Mouse (Mus musculus) MEL (cell line): ENCODE results near the gene Dnase2b. TPM values are rescaled to one million over a fixed set of nuclear protein-coding genes. Genes with fewer than 3 reads are reported as not detected.

Source experiments
- DNase-seq: peaks from one replicate; pipeline ENCODE4 v3.0.0; 2011; ENCODE audit warnings: low read depth, low spot score
- H3K27ac ChIP-seq: 2 replicates; pipeline ENCODE4 v1.5.1; 2012; ENCODE audit warnings: low read depth, mild to moderate bottlenecking, control low read depth, low read length, moderate library complexity; ENCODE audit not compliant: control insufficient read depth
- H3K27me3 ChIP-seq, 2 experiments: fragments of 150-350 bp in 1 of 2; sonication (generic) in 1 of 2; 2 replicates each; pipeline ENCODE4 v1.6.1; 2012; ENCODE audit warnings: low read length in 2 of 2, mild to moderate bottlenecking in 2 of 2, improper control_type of control experiment in 1 of 2, moderate library complexity in 1 of 2; ENCODE audit not compliant: insufficient read depth in 2 of 2, control insufficient read depth in 1 of 2
- H3K36me3 ChIP-seq, 2 experiments: 2 replicates each; pipeline ENCODE4 v1.6.1; 2012 to 2014; ENCODE audit warnings: low read length in 2 of 2, improper control_type of control experiment in 1 of 2, inconsistent platforms in 1 of 2, mild to moderate bottlenecking in 1 of 2; ENCODE audit not compliant: insufficient read depth in 2 of 2, control insufficient read depth in 1 of 2
- H3K4me1 ChIP-seq, 2 experiments: fragments of 150-350 bp in 1 of 2; sonication (generic) in 1 of 2; 2 replicates each; pipeline ENCODE4 v1.6.1; 2012; ENCODE audit warnings: low read length in 2 of 2, improper control_type of control experiment in 1 of 2, mild to moderate bottlenecking in 1 of 2; ENCODE audit not compliant: insufficient read depth in 2 of 2, control insufficient read depth in 1 of 2
- H3K4me3 ChIP-seq, 2 experiments: fragments of 150-350 bp in 1 of 2; sonication (generic) in 1 of 2; 2 replicates each; pipeline ENCODE4 v1.5.1; 2012; ENCODE audit warnings: low read depth in 2 of 2, low read length in 2 of 2, mild to moderate bottlenecking in 2 of 2, moderate library complexity in 2 of 2, control low read depth in 1 of 2, improper control_type of control experiment in 1 of 2; ENCODE audit not compliant: control insufficient read depth in 1 of 2, insufficient read depth in 1 of 2
- H3K79me2 ChIP-seq: 2 replicates; pipeline ENCODE4 v1.6.1; 2012; ENCODE audit warnings: mild to moderate bottlenecking, low read length, moderate library complexity; ENCODE audit not compliant: control insufficient read depth, poor library complexity, insufficient read depth
- H3K9ac ChIP-seq: 2 replicates; pipeline ENCODE4 v1.6.1; 2012; ENCODE audit warnings: low read depth, mild to moderate bottlenecking, control low read depth, low read length, moderate library complexity; ENCODE audit not compliant: control insufficient read depth, poor library complexity, severe bottlenecking
- H3K9me3 ChIP-seq: fragments of 150-350 bp; sonication (generic); replicated peaks from 2 replicates; pipeline ENCODE4 v1.6.1; 2012; ENCODE audit warnings: mild to moderate bottlenecking, low read length, improper control_type of control experiment, moderate library complexity; ENCODE audit not compliant: insufficient read depth
- BHLHE40 ChIP-seq: IDR thresholded peaks from 2 replicates; pipeline ENCODE4 v1.6.1; 2012; ENCODE audit warnings: low read depth, mild to moderate bottlenecking, inconsistent platforms, low read length, improper control_type of control experiment, borderline replicate concordance
- CHD1 ChIP-seq: IDR thresholded peaks from 2 replicates; pipeline ENCODE4 v1.6.1; 2012; ENCODE audit warnings: low read depth, mild to moderate bottlenecking, inconsistent platforms, low read length, improper control_type of control experiment
- CHD2 ChIP-seq: IDR thresholded peaks from 2 replicates; pipeline ENCODE4 v1.6.1; 2011; ENCODE audit warnings: low read length, improper control_type of control experiment
- CTCF ChIP-seq, 3 experiments: IDR thresholded peaks in 2 of 3; conservative IDR thresholded peaks in 1 of 3; 2 replicates each; pipeline ENCODE4 v1.5.1; 2011 to 2012; ENCODE audit warnings: low read length in 3 of 3, low read depth in 2 of 3, mild to moderate bottlenecking in 2 of 3, improper control_type of control experiment in 1 of 3, inconsistent platforms in 1 of 3, mixed read lengths in 1 of 3, moderate library complexity in 1 of 3; ENCODE audit not compliant: control insufficient read depth in 1 of 3, insufficient read depth in 1 of 3, poor library complexity in 1 of 3, severe bottlenecking in 1 of 3
- ELF1 ChIP-seq: IDR thresholded peaks from 2 replicates; pipeline ENCODE4 v1.6.1; 2014; ENCODE audit warnings: low read depth, mild to moderate bottlenecking, inconsistent platforms, low read length, improper control_type of control experiment, moderate library complexity
- EP300 ChIP-seq, 2 experiments: IDR thresholded peaks; 2 replicates each; pipeline ENCODE4 v1.6.1; 2011; ENCODE audit warnings: improper control_type of control experiment in 2 of 2, low read length in 2 of 2, low read depth in 1 of 2, mild to moderate bottlenecking in 1 of 2
- ETS1 ChIP-seq: IDR thresholded peaks from 2 replicates; pipeline ENCODE4 v1.6.1; 2012; ENCODE audit warnings: low read depth, mild to moderate bottlenecking, inconsistent platforms, low read length, improper control_type of control experiment, moderate library complexity
- GABPA ChIP-seq: IDR thresholded peaks from 2 replicates; pipeline ENCODE4 v1.6.1; 2012; ENCODE audit warnings: low read depth, mild to moderate bottlenecking, inconsistent platforms, low read length, improper control_type of control experiment, moderate library complexity
- JUND ChIP-seq: IDR thresholded peaks from 2 replicates; pipeline ENCODE4 v1.6.1; 2011; ENCODE audit warnings: low read depth, mild to moderate bottlenecking, improper control_type of control experiment, low read length
- KAT2A ChIP-seq: conservative IDR thresholded peaks from 2 replicates; pipeline ENCODE4 v1.6.1; 2012; ENCODE audit warnings: low read depth, low read length, improper control_type of control experiment, inconsistent platforms
- MAX ChIP-seq: IDR thresholded peaks from 2 replicates; pipeline ENCODE4 v1.6.1; 2011; ENCODE audit warnings: low read length, improper control_type of control experiment
- MYC ChIP-seq: IDR thresholded peaks from 2 replicates; pipeline ENCODE4 v1.6.1; 2011; ENCODE audit warnings: low read depth, mild to moderate bottlenecking, low read length, improper control_type of control experiment, moderate library complexity
- NELFE ChIP-seq: IDR thresholded peaks from 2 replicates; pipeline ENCODE4 v1.6.1; 2011; ENCODE audit warnings: low read depth, low read length, improper control_type of control experiment
- NRF1 ChIP-seq: IDR thresholded peaks from 2 replicates; pipeline ENCODE4 v1.6.1; 2014; ENCODE audit warnings: low read depth, mild to moderate bottlenecking, inconsistent platforms, low read length, improper control_type of control experiment, moderate library complexity; ENCODE audit not compliant: poor library complexity, insufficient read depth, severe bottlenecking
- POLR2AphosphoS2 ChIP-seq: IDR thresholded peaks from 2 replicates; pipeline ENCODE4 v1.6.1; 2011; ENCODE audit warnings: low read length, improper control_type of control experiment
- RAD21 ChIP-seq: IDR thresholded peaks from 2 replicates; pipeline ENCODE4 v1.6.1; 2011; ENCODE audit warnings: mild to moderate bottlenecking, low read depth, low read length, improper control_type of control experiment
- SIN3A ChIP-seq: IDR thresholded peaks from 2 replicates; pipeline ENCODE4 v1.6.1; 2012; ENCODE audit warnings: low read length, improper control_type of control experiment, inconsistent platforms
- SMC3 ChIP-seq: IDR thresholded peaks from 2 replicates; pipeline ENCODE4 v1.6.1; 2011; ENCODE audit warnings: low read depth, low read length, improper control_type of control experiment
- TCF12 ChIP-seq: IDR thresholded peaks from 2 replicates; pipeline ENCODE4 v1.6.1; 2014; ENCODE audit warnings: low read depth, mild to moderate bottlenecking, inconsistent platforms, low read length, improper control_type of control experiment, moderate library complexity
- USF1 ChIP-seq: IDR thresholded peaks from 2 replicates; pipeline ENCODE4 v1.6.1; 2014; ENCODE audit warnings: low read depth, mild to moderate bottlenecking, inconsistent platforms, low read length, improper control_type of control experiment, moderate library complexity
- ZC3H11A ChIP-seq: IDR thresholded peaks from 2 replicates; pipeline ENCODE4 v1.6.1; 2012; ENCODE audit warnings: low read depth, mild to moderate bottlenecking, inconsistent platforms, low read length, improper control_type of control experiment
- ZKSCAN1 ChIP-seq: IDR thresholded peaks from 2 replicates; pipeline ENCODE4 v1.6.1; 2012; ENCODE audit warnings: low read depth, mild to moderate bottlenecking, inconsistent platforms, low read length, improper control_type of control experiment, moderate library complexity
- ZMIZ1 ChIP-seq: IDR thresholded peaks from 2 replicates; pipeline ENCODE4 v1.6.1; 2012; ENCODE audit warnings: low read depth, mild to moderate bottlenecking, inconsistent platforms, low read length, improper control_type of control experiment, moderate library complexity
- ZNF384 ChIP-seq: IDR thresholded peaks from 2 replicates; pipeline ENCODE4 v1.6.1; 2012; ENCODE audit warnings: low read depth, mild to moderate bottlenecking, inconsistent platforms, low read length, improper control_type of control experiment
- polyA plus RNA-seq, 2 experiments: library from polyadenylated mRNA; stranded (reverse) in 1 of 2; unstranded in 1 of 2; fragments of >175 nt in 1 of 2; fragments of >200 nt in 1 of 2; gene quantifications; 2 replicates each; pipeline versions ENCODE4 v1.2.1 to v1.2.4; 2012; ENCODE audit warnings: low replicate concordance in 2 of 2, low read depth in 1 of 2; ENCODE audit not compliant: insufficient read length in 2 of 2, insufficient read depth in 1 of 2, missing spikeins in 1 of 2
- total RNA-seq: library from RNA; depleted of rRNA; stranded (reverse); fragments of 300-350 nt; gene quantifications from 2 replicates; pipeline ENCODE4 v1.2.3, GENCODE M21; 2012

Gene Dnase2b
- total and polyA plus RNA-seq, 3 experiments = not detected

DNA sequence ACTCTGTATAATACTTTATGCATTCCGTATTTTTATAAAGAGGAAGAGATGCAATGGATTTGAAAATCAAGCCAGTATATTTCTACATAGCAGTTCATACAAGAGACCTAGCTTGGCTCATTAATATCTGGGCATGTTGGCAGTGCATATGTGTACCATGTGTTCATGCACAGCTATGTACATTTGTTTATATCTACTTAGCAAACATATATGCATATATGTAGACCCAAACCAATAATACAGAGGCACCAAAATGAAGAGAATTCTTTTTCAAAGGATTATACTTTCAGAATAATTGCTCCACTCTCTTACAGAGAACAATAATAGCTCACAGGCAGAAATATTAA is 50.4 kb downstream of the Dnase2b start:
- Histone ChIP-seq H3K27ac (no peak overlapping the region), H3K27me3 (peaks cover 0 to 4% of the 10 kb centered on the region in 2 experiments; a peak in 1 of 4 replicates), H3K4me1 (no peaks in the 10 kb centered on the region), H3K9me3 (no peaks in the 10 kb centered on the region), H3K36me3 (no peaks in the 10 kb centered on the region), H3K4me3 (no peak overlapping the region), H3K9ac (no peak overlapping the region), H3K79me2 (no peaks in the 10 kb centered on the region)
- TF ChIP-seq RAD21 (no peak), USF1 (no peak), KAT2A (no peak), ELF1 (no peak), CHD2 (no peak), ZKSCAN1 (no peak), TCF12 (no peak)
- no peak for DNase-seq

DNA sequence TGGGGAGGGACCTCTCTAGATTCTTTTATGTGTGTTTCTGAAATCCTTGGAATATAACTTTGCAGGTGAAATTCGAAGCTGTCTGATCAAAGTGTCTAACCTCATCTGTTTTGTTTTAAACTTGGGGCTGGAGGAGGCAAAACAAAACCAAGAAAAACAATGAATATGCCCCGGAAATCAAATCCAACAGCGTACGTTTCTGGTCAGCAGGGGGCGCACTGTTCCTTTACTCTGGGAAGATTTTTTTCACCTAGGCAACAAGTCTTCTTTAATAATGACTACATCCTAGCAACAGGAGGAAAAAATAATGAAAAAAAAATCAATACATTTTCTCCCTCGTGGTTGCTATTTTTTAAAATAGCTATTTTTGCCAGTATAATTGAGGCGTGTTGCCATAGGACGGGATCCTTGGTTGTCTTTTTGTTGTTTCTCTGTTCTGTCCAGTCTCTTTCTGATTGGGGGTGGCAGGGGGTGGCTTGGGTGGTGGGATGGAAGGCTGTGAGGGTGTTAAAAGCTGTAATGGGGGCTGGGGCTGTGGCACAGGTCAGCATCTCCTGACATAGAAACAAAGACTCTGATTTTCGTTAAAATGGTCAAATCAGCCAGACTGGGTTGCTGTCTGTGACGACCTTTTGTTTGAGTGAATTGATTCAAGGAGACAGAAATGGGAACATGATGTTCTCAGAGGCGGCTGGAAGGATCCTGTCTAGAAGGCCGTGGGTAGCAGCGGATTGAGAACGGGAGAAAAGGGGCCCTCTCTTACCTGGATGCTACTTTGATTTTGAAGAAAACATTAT is 50.9 kb downstream of the Dnase2b start:
- H3K79me2 ChIP-seq = no peaks in the 10 kb centered on the region
- H3K4me3 ChIP-seq = no peak overlapping the region
- peaks cover 0 to 4% of the 10 kb centered on the region in 2 experiments; a peak in 1 of 4 replicates for H3K27me3 ChIP-seq
- no peaks in the 10 kb centered on the region for H3K36me3 ChIP-seq
- TF ChIP-seq ZC3H11A (peak; percentile 95), SMC3 (peak; percentile 98), CTCF (IDR thresholded peaks at IDR 0.05 in 2 of 3, conservative IDR thresholded peaks at IDR 0.05 in 1 of 3; ENCODE audit: control insufficient read depth in 1 of 3, insufficient read depth in 1 of 3, low read depth in 2 of 3, low read length in 3 of 3, poor library complexity in 1 of 3, severe bottlenecking in 1 of 3) (peak; percentile 57 to 92 (median 78)), JUND (no peak), MYC (no peak), KAT2A (no peak), ZNF384 (peak; percentile 88), RAD21 (peak; percentile 91)
- H3K9me3 ChIP-seq = no peaks in the 10 kb centered on the region
- no peak overlapping the region for H3K27ac ChIP-seq
- peak; percentile 80 for DNase-seq
- no peaks in the 10 kb centered on the region for H3K4me1 ChIP-seq
- no peak overlapping the region for H3K9ac ChIP-seq

GRCm38 (mm10) chr3:146562936-146563335 is 52.5 kb downstream of the Dnase2b start:
- no peaks in the 10 kb centered on the region for H3K9me3 ChIP-seq
- no peaks in the 10 kb centered on the region for H3K4me1 ChIP-seq
- H3K27ac ChIP-seq = no peak overlapping the region
- H3K36me3 ChIP-seq = no peaks in the 10 kb centered on the region
- peaks cover 0 to 4% of the 10 kb centered on the region in 2 experiments; a peak in 1 of 4 replicates for H3K27me3 ChIP-seq
- H3K4me3 ChIP-seq = no peak overlapping the region
- no peaks in the 10 kb centered on the region for H3K79me2 ChIP-seq
- DNase-seq = no peak
- TF ChIP-seq USF1 (no peak), EP300 (IDR thresholded peaks at IDR 0.05; ENCODE audit: low read depth in 1 of 2, low read length in 2 of 2) (no peak), CHD2 (no peak), ELF1 (no peak), SIN3A (no peak), ZMIZ1 (no peak), BHLHE40 (no peak), POLR2AphosphoS2 (no peak), NELFE (no peak), MAX (no peak), GABPA (no peak), ETS1 (no peak), CHD1 (no peak), MYC (no peak), NRF1 (no peak), JUND (no peak), ZNF384 (no peak)
- no peak overlapping the region for H3K9ac ChIP-seq
